Mouse (Mus musculus): ENCODE data around the gene Cep164. TPM values are rescaled to one million over a fixed set of nuclear protein-coding genes. Genes with fewer than 3 reads are reported as not detected.

Gene Cep164
- polyA plus RNA-seq, 1 experiment, result 30.5 TPM

DNA sequence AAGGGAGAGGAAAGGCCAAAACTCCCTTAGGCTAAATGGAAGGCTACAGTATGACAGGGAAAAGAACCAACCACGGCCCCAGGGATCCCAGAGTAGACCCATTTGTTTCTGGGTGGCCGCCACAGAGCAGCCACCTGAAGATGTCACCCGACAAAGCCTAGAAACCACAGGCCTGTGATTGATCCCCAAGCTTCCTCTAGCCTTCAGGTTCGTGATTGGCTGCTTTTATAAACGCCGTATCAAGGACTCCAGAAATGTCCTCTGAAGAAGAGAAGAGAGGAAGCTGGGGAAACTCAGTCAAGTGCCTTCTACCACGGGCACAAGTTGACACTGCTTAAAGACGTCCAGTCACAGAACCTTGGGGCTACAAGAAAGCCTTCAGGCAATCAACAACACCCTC lies 20.7 kb downstream of the Cep164 start:
- H3K27me3 ChIP-seq (ENCODE audit: control insufficient read depth, insufficient read depth, low read length), result no peaks in the 10 kb centered on the region
- no peak overlapping the region for H3K27ac ChIP-seq (ENCODE audit: insufficient read depth, low read length)
- H3K4me1 ChIP-seq (ENCODE audit: control insufficient read depth, insufficient read depth, low read length), result peaks cover 2% of the 10 kb centered on the region; the same call in 1 of the 2 replicates
- no peak for DNase-seq
- no peak overlapping the region for H3K4me3 ChIP-seq (replicated peaks; ENCODE audit: insufficient read depth, low read depth, low read length)
- 90% methylated on average over 8 of the region's 8 CpGs for WGBS
- TF ChIP-seq POLR2A (IDR thresholded peaks at IDR 0.05; ENCODE audit: borderline replicate concordance, insufficient read depth, low read length), result no peak
- no peak for TF ChIP-seq CTCF (IDR thresholded peaks at IDR 0.05; ENCODE audit: borderline replicate concordance, insufficient read depth, low read depth, low read length)

DNA sequence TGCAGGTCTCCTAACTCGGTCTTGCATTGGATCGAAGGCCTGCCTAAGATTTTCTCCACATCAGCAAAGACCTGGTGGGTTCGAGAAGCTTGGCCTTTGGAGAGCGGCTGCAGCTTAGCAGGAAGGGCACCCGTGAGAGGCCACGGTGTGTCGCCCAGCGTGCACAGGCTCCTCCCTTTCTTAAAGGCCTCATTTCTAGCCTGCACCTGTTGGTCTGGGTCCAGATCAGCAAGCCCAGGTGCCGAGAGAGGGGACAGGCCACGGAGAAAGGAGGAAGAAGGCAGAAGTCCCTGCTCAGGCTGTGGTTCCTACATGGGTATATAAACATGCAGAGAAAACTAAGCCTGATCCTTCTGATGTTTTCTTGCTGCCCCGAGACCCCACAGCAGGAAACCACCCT lies 21.2 kb downstream of the Cep164 start:
- DNase-seq, result no peak
- WGBS, result 87% methylated on average over 11 of the region's 11 CpGs
- no peaks in the 10 kb centered on the region for H3K27me3 ChIP-seq (ENCODE audit: control insufficient read depth, insufficient read depth, low read length)
- H3K4me3 ChIP-seq (replicated peaks; ENCODE audit: insufficient read depth, low read depth, low read length), result no peak overlapping the region
- no peak overlapping the region for H3K27ac ChIP-seq (ENCODE audit: insufficient read depth, low read length)
- no peak for TF ChIP-seq POLR2A (IDR thresholded peaks at IDR 0.05; ENCODE audit: borderline replicate concordance, insufficient read depth, low read length)
- TF ChIP-seq CTCF (IDR thresholded peaks at IDR 0.05; ENCODE audit: borderline replicate concordance, insufficient read depth, low read depth, low read length), result no peak
- H3K4me1 ChIP-seq (ENCODE audit: control insufficient read depth, insufficient read depth, low read length), result peaks cover 2% of the 10 kb centered on the region; the same call in 1 of the 2 replicates

DNA sequence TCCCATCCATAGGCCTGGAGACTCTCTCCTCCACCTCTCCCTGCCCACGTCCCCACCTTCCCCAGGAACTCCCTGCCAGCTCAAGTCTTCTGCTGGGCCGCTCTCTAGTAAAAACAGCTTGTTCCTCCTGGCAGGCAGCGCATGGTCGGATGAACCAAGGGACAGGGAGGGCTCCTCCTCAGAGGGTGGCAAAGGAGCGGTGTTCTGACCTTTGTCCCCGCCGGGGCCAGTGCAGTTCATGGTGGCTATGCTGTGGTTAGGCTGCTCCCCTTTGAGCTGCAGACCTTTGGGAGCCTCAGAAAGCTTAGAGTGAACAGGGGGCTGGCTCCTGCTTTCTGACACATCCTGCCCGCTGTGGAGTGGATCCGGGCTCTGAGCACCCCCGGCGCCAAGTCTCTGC lies 21.6 kb downstream of the Cep164 start:
- no peak overlapping the region for H3K4me3 ChIP-seq (replicated peaks; ENCODE audit: insufficient read depth, low read depth, low read length)
- whole genome bisulfite sequencing, result 76% methylated on average over 11 of the region's 11 CpGs
- no peak for TF ChIP-seq CTCF (IDR thresholded peaks at IDR 0.05; ENCODE audit: borderline replicate concordance, insufficient read depth, low read depth, low read length)
- H3K27ac ChIP-seq (ENCODE audit: insufficient read depth, low read length), result no peak overlapping the region
- DNase-seq, result no peak
- no peaks in the 10 kb centered on the region for H3K4me1 ChIP-seq (ENCODE audit: control insufficient read depth, insufficient read depth, low read length)
- H3K27me3 ChIP-seq (ENCODE audit: control insufficient read depth, insufficient read depth, low read length), result no peaks in the 10 kb centered on the region

DNA sequence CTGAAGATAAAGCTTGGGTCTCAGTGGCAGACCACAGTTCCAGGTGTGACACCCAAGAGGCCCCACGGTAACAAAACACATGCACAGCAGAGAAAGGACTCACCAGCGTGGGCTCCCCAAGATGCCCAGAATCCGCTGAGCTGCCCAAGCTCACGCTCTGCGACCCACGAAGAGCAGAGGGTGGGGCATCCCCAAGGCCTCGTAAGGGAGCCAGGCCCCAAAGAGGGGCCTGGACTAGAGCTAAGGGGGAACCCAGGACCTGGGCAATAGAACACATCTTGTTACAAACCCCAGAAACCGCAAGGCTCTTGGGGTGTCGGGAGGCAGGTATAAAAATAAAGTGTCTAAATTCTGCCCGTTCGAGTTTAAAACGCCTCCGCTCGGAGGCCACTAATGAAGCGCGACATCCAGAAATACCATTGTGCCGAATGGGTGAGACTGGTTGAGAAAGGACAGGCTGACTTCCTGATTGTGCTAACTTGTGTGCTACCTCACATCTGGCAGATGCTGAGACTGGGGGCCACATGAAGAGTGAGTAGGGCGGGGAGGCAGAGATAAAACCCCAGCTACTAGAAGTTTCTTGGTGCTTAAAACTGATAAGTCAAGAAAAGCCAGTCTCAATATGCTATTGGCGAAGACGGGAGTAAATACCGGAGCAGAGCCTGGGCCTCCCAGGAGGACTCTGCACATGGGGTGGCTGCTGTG lies 25.3 kb downstream of the Cep164 start:
- DNase-seq, result no peak
- Histone ChIP-seq H3K4me1 (ENCODE audit: control insufficient read depth, insufficient read depth, low read length) (peaks cover 3% of the 10 kb centered on the region), H3K4me3 (replicated peaks; ENCODE audit: insufficient read depth, low read depth, low read length) (no peak overlapping the region), H3K27ac (ENCODE audit: insufficient read depth, low read length) (no peak overlapping the region), H3K27me3 (ENCODE audit: control insufficient read depth, insufficient read depth, low read length) (no peaks in the 10 kb centered on the region)
- TF ChIP-seq CTCF (IDR thresholded peaks at IDR 0.05; ENCODE audit: borderline replicate concordance, insufficient read depth, low read depth, low read length) (no peak), POLR2A (IDR thresholded peaks at IDR 0.05; ENCODE audit: borderline replicate concordance, insufficient read depth, low read length) (no peak)
- 80% methylated on average over 21 of the region's 21 CpGs for WGBS

DNA sequence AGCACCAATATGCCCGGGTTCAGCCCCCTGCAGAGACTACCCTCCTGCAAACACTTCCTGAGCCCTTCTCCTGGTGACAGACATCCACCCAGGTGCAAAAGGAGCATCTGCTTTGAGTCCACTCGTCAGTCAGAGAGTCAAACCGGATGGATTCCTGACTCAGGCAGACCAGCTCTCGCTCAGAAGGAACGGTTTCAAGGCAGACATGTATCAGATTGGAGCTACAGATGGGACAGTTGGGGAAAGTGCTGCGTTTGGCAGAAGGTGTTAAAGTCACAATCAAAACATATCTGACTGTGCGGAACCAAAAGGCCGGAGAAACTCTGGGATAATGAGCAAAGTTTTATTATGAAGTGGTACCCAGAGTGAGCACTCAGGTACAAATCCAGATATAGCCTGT lies 29.1 kb downstream of the Cep164 start:
- H3K27me3 ChIP-seq (ENCODE audit: control insufficient read depth, insufficient read depth, low read length), result no peaks in the 10 kb centered on the region
- H3K27ac ChIP-seq (ENCODE audit: insufficient read depth, low read length), result no peak overlapping the region
- no peak overlapping the region for H3K4me3 ChIP-seq (replicated peaks; ENCODE audit: insufficient read depth, low read depth, low read length)
- 80% methylated on average over 8 of the region's 8 CpGs for WGBS
- H3K4me1 ChIP-seq (ENCODE audit: control insufficient read depth, insufficient read depth, low read length), result peaks cover 8% of the 10 kb centered on the region
- TF ChIP-seq POLR2A (IDR thresholded peaks at IDR 0.05; ENCODE audit: borderline replicate concordance, insufficient read depth, low read length), result no peak
- TF ChIP-seq CTCF (IDR thresholded peaks at IDR 0.05; ENCODE audit: borderline replicate concordance, insufficient read depth, low read depth, low read length), result no peak
- DNase-seq, result no peak

DNA sequence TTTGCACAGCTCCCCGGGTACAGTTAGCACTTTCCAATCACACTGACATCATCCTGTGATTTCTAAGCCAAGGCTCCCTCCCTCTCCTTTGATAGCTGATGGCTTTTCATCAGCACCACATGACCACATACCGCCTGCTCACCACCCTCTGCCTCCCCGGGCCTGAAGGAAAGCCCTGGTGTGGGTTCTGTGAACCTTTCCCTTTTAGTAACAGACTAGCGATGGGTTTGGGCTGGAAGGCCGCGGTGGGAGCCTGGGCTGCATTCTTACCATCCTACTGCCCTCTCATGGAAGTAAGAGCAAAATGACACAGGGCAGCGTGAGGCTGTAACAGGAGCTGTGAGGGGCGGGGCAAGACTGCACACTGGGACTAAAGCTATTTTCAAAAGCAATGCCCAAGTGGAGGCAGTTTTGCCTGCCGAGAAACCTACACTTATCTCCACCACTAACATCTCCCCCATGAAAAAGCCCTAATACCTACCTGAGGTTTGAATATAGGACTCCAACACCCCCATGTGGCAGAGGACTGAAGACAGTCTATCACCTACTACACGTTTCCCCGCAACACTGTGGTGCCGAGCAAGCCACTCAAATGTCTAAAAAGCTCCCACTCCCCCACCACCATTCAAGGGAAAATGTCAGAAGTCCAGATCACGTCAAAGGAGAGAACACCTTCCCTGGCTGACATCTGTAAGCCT lies 29.9 kb downstream of the Cep164 start:
- WGBS, result 23% methylated on average over 13 of the region's 13 CpGs
- DNase-seq, result peak; percentile 41 to 47
- TF ChIP-seq POLR2A (IDR thresholded peaks at IDR 0.05; ENCODE audit: borderline replicate concordance, insufficient read depth, low read length) (no peak), CTCF (IDR thresholded peaks at IDR 0.05; ENCODE audit: borderline replicate concordance, insufficient read depth, low read depth, low read length) (peak; percentile 39; the same call in 1 of the 2 replicates)
- H3K4me3 ChIP-seq (replicated peaks; ENCODE audit: insufficient read depth, low read depth, low read length), result no peak overlapping the region
- no peaks in the 10 kb centered on the region for H3K27me3 ChIP-seq (ENCODE audit: control insufficient read depth, insufficient read depth, low read length)
- no peak overlapping the region; the same call in 1 of the 2 replicates for H3K27ac ChIP-seq (ENCODE audit: insufficient read depth, low read length)
- peaks cover 13% of the 10 kb centered on the region for H3K4me1 ChIP-seq (ENCODE audit: control insufficient read depth, insufficient read depth, low read length)

DNA sequence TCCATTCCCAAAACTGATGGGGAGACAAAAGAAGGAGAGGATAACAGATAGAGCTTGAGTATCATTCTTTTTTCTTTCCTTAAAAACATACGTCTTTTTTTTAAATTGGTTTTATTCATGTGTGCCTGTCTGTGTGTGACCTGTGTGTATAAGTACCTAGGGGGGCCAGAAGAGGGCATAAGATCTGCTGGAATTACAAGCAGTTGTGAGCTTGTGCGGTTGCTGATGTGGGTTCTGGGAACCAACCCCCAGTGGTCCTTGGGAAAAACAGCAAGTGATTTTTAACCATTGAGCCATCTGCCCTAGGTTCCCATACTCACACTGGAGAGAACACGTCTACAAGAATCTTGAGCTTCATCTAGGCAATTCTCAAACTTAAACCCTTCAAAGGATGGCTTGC lies 31.2 kb downstream of the Cep164 start:
- Histone ChIP-seq H3K4me3 (replicated peaks; ENCODE audit: insufficient read depth, low read depth, low read length) (no peak overlapping the region), H3K27ac (ENCODE audit: insufficient read depth, low read length) (no peak overlapping the region), H3K27me3 (ENCODE audit: control insufficient read depth, insufficient read depth, low read length) (no peaks in the 10 kb centered on the region), H3K4me1 (ENCODE audit: control insufficient read depth, insufficient read depth, low read length) (peaks cover 20% of the 10 kb centered on the region)
- TF ChIP-seq CTCF (IDR thresholded peaks at IDR 0.05; ENCODE audit: borderline replicate concordance, insufficient read depth, low read depth, low read length), result no peak
- no peak for TF ChIP-seq POLR2A (IDR thresholded peaks at IDR 0.05; ENCODE audit: borderline replicate concordance, insufficient read depth, low read length)
- WGBS, result 85% methylated on average over 3 of the region's 3 CpGs
- no peak for DNase-seq

DNA sequence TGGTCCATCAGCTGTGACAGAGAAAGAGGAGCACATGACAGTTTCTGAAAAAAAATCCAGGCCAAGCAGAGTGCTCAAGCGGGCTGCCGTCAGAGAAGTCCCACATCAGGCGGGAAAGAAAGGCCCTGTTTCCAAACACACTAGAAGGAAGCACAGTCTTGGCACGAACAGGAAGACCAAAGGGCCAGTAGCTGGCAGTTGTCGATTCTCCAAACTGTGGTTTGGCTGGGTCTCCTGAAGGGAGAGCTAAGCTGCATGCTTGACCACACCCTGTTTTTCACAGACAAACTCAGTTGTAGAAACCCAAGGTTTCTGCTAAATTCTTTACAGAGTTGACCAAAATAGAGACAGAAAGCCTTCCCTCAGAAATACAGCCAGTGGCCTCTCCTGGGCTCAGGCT lies 32.8 kb downstream of the Cep164 start:
- no peak overlapping the region for H3K27ac ChIP-seq (ENCODE audit: insufficient read depth, low read length)
- DNase-seq, result no peak
- peaks cover 28% of the 10 kb centered on the region for H3K4me1 ChIP-seq (ENCODE audit: control insufficient read depth, insufficient read depth, low read length)
- H3K4me3 ChIP-seq (replicated peaks; ENCODE audit: insufficient read depth, low read depth, low read length), result no peak overlapping the region
- no peaks in the 10 kb centered on the region for H3K27me3 ChIP-seq (ENCODE audit: control insufficient read depth, insufficient read depth, low read length)
- WGBS, result 63% methylated on average over 5 of the region's 5 CpGs
- TF ChIP-seq CTCF (IDR thresholded peaks at IDR 0.05; ENCODE audit: borderline replicate concordance, insufficient read depth, low read depth, low read length) (no peak), POLR2A (IDR thresholded peaks at IDR 0.05; ENCODE audit: borderline replicate concordance, insufficient read depth, low read length) (no peak)
